Mouse (Mus musculus) kidney, embryonic 14.5 days (tissue): ENCODE data around the gene Irs2. TPM values are rescaled to one million over a fixed set of nuclear protein-coding genes. Genes with fewer than 3 reads are reported as not detected.

Source experiments
- ATAC-seq: fragments of 200-750 bp; cut with Nextera tagmentation; 2 replicates; pipeline ENCODE4 v1.8.0; 2017; ENCODE audit warnings: moderate number of reproducible peaks, mild to moderate bottlenecking, moderate TSS enrichment, moderate library complexity; ENCODE audit not compliant: low FRiP score, low TSS enrichment
- H3K27ac ChIP-seq: fragments of 300-500 bp; sonication (generic); 2 replicates; pipeline ENCODE4 v1.5.1; 2014; ENCODE audit warnings: low read depth, mild to moderate bottlenecking, low read length, moderate library complexity, mixed read lengths
- H3K27me3 ChIP-seq: fragments of 300-500 bp; sonication (generic); 2 replicates; pipeline ENCODE4 v1.6.1; 2014; ENCODE audit warnings: mild to moderate bottlenecking, low read length; ENCODE audit not compliant: control insufficient read depth, insufficient read depth
- H3K36me3 ChIP-seq: fragments of 300-500 bp; sonication (generic); 2 replicates; pipeline ENCODE4 v1.6.1; 2014; ENCODE audit warnings: low read length, mixed read lengths; ENCODE audit not compliant: control insufficient read depth, insufficient read depth
- H3K4me1 ChIP-seq: fragments of 300-500 bp; sonication (generic); 2 replicates; pipeline ENCODE4 v1.6.1; 2014; ENCODE audit warnings: low read length, mixed read lengths; ENCODE audit not compliant: control insufficient read depth, insufficient read depth
- H3K4me2 ChIP-seq: fragments of 300-500 bp; sonication (generic); replicated peaks from 2 replicates; pipeline ENCODE4 v1.6.1; 2014; ENCODE audit warnings: low read depth, mild to moderate bottlenecking, low read length
- H3K4me3 ChIP-seq: fragments of 300-500 bp; sonication (generic); 2 replicates; pipeline ENCODE4 v1.5.1; 2014; ENCODE audit warnings: mild to moderate bottlenecking, low read length
- H3K9ac ChIP-seq: fragments of 300-500 bp; sonication (generic); 2 replicates; pipeline ENCODE4 v1.6.1; 2014; ENCODE audit warnings: low read depth, mild to moderate bottlenecking, low read length, moderate library complexity
- H3K9me3 ChIP-seq: fragments of 300-500 bp; sonication (generic); 2 replicates; pipeline ENCODE4 v1.6.1; 2016; ENCODE audit warnings: low read length; ENCODE audit not compliant: control insufficient read depth
- WGBS: fragments of 180-500 bp; shearing (Covaris S2); extraction: QIAGEN DNeasy Blood & Tissue Kit; methylation state at CpG from one replicate; pipeline ENCODE4 v1.1.7; 2014; 5-methylcytosine and 5-hydroxymethylcytosine counted together
- polyA plus RNA-seq: library from polyadenylated mRNA; unstranded; fragments of >200 nt; fragmentation: Nextera tagmentation; extraction: Ambion mirVana; gene quantifications from 2 replicates; pipeline ENCODE4 v1.2.1, GENCODE M21; 2014

The Irs2 gene
- polyA plus RNA-seq, result 6.6 and 7.3 TPM in 2 replicates

DNA sequence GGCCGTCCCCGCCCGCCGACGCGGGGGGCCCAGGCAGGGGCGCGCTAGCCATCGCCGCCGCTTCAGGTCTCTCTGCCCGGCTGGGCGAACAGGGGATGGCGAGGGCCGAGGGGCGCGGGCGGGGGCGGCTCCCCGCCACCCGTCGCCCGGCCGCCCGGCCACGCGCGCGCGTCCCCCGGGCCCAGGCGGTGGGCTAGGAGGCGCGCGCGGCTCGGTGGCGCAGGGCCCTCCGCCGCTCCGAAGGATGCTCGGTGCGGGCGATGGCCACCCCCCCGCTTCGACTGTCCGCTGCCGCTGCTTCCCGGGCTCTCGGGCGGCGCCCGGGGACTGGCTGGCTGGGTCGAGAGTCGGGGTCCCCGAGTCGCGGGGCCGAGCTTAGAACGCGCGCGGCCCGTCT, at the start of gene Irs2:
Irs2 (minus strand) TSS at position 80 of the 397 bp plus-strand sequence.
- Histone ChIP-seq H3K9ac (peak within 1 kb of the TSS; percentile 78), H3K27me3 (no peaks in the 10 kb centered on the region), H3K4me1 (peaks cover 45% of the 10 kb centered on the region), H3K4me3 (peak within 1 kb of the TSS; percentile 63), H3K27ac (peak within 1 kb of the TSS; percentile 94), H3K4me2 (peak within 1 kb of the TSS; percentile 96), H3K36me3 (peaks cover 9% of the 10 kb centered on the region; the same call in 1 of the 2 replicates), H3K9me3 (no peaks in the 10 kb centered on the region)
- WGBS, result under 1% methylated on average over 36 of the region's 64 CpGs
- peak; percentile 1; the same call in 1 of the 2 replicates for ATAC-seq

DNA sequence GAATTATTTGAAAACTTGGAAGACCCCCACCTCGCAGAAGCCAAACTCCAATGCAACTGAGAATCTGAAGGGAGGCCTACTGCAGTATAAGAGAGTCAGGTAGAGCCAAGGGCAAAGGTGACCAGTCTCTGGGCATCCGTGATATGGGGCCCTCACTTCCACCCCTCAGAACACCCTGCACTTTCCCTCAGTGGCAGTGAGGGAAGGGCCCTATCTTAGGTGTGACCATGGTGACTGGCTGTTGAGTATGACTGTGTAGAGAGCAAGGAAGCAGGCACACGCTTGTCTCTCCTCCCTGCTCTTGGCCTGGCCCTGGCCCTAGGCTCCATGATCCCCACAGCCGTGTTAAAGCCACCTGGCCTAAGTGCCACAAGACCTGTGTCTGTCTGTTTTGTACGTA, 48.4 kb upstream of the Irs2 start:
- Histone ChIP-seq H3K9ac (no peak overlapping the region), H3K4me1 (peaks cover 9% of the 10 kb centered on the region; the same call in 1 of the 2 replicates), H3K27me3 (peaks cover 7% of the 10 kb centered on the region; the same call in 1 of the 2 replicates), H3K27ac (no peak overlapping the region), H3K9me3 (no peaks in the 10 kb centered on the region), H3K4me2 (no peak overlapping the region), H3K4me3 (no peak overlapping the region), H3K36me3 (no peaks in the 10 kb centered on the region)
- 87% methylated on average over 5 of the region's 5 CpGs for WGBS
- ATAC-seq, result no peak

GRCm38 (mm10) chr8:11056175-11056563, 47.9 kb upstream of the Irs2 start:
- peaks cover 9% of the 10 kb centered on the region; the same call in 1 of the 2 replicates for H3K4me1 ChIP-seq
- 64% methylated on average over 8 of the region's 8 CpGs for WGBS
- H3K27me3 ChIP-seq, result peaks cover 7% of the 10 kb centered on the region; the same call in 1 of the 2 replicates
- no peak overlapping the region for H3K4me2 ChIP-seq
- H3K9me3 ChIP-seq, result no peaks in the 10 kb centered on the region
- no peak overlapping the region for H3K27ac ChIP-seq
- H3K9ac ChIP-seq, result no peak overlapping the region
- H3K4me3 ChIP-seq, result no peak overlapping the region
- no peaks in the 10 kb centered on the region for H3K36me3 ChIP-seq
- ATAC-seq, result no peak

DNA sequence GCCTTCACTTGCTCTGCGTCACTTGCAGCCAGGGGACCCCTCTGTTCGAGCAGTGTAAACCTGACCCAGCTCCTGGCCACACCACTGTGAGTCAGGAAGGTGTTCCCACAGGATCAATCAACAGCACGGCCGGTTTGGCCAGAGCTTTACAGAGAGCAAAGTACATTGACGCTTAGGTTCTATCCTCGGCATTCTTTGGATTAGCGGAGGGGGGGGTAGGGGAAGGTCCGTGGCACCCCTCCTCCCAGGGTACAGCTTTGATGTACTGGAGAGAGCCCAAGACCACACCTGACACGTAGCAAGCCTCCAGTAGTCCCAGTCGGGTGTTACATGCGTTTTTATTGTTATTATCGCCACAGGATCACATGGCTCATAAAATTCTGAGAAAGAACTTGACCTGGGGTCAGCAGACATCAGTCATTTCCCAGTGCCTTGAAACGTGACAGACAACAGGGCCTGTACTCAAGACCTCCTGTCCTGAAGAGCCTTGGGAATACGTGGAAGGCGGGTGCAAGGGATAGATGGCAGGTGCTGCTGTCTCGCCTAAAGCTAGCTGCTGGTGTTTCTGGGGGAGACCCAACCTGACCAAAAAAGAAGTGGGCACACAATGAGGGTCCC, 47.4 kb upstream of the Irs2 start:
- H3K27me3 ChIP-seq, result peaks cover 7% of the 10 kb centered on the region; the same call in 1 of the 2 replicates
- peak; percentile 70 for ATAC-seq
- no peak overlapping the region for H3K27ac ChIP-seq
- H3K36me3 ChIP-seq, result no peaks in the 10 kb centered on the region
- no peak overlapping the region for H3K4me3 ChIP-seq
- H3K4me1 ChIP-seq, result peaks cover 9% of the 10 kb centered on the region; the same call in 1 of the 2 replicates
- 24% methylated on average over 16 of the region's 16 CpGs for WGBS
- H3K4me2 ChIP-seq, result no peak overlapping the region
- no peaks in the 10 kb centered on the region for H3K9me3 ChIP-seq
- H3K9ac ChIP-seq, result no peak overlapping the region

DNA sequence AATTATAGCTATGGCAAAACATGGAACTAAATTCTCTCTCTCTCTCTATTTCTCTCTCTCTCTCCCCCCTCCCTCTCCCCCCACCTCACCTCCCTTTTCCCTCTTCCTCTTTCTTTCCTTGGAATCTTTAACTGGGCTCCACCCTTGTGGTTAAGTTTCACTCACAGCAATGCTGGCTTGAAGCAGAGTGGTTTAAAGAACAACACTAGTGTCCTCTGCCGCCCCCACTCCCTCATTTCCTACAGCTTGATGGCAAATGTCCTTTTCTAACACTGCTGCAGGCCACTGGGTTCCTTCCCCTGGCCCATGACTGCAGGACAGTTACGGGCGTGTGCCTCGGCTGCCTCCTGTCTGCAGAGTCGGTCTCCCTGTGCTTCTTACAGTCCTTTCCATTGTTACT, 41.6 kb upstream of the Irs2 start:
- no peaks in the 10 kb centered on the region for H3K9me3 ChIP-seq
- H3K36me3 ChIP-seq, result no peaks in the 10 kb centered on the region
- H3K4me2 ChIP-seq, result no peak overlapping the region
- 56% methylated on average over 5 of the region's 5 CpGs for WGBS
- no peak overlapping the region for H3K27ac ChIP-seq
- no peak for ATAC-seq
- no peaks in the 10 kb centered on the region for H3K27me3 ChIP-seq
- peaks cover under 1% of the 10 kb centered on the region; the same call in 1 of the 2 replicates for H3K4me1 ChIP-seq
- H3K9ac ChIP-seq, result no peak overlapping the region
- no peak overlapping the region for H3K4me3 ChIP-seq

DNA sequence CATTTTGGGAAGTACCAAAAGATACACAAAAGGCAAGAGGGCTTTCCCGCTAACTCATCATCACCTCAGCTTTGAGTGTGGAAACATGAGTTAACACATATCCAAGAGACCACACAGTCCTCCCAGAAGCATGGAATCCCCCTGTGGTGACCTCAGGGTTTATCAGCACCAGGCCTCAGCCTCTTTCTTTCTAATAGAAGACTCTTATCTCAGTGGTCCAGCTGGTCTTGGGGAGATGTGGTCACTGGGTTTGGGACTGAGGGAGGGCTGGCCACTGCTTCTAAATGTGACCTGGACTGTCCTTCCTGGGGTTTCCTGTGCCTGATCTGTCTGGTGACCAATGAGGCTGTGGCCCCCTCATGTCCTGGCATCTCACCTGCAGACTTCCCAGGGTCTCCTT, 39.6 kb upstream of the Irs2 start:
- Histone ChIP-seq H3K9me3 (no peaks in the 10 kb centered on the region), H3K36me3 (no peaks in the 10 kb centered on the region), H3K4me2 (no peak overlapping the region), H3K27ac (no peak overlapping the region), H3K4me1 (peaks cover 16% of the 10 kb centered on the region; the same call in 1 of the 2 replicates), H3K4me3 (no peak overlapping the region), H3K27me3 (no peaks in the 10 kb centered on the region), H3K9ac (no peak overlapping the region)
- no peak for ATAC-seq
- WGBS, result 86% methylated on average over 1 of the region's 1 CpGs

- no peak overlapping the region for H3K4me3 ChIP-seq
- no peaks in the 10 kb centered on the region for H3K36me3 ChIP-seq
- no peak overlapping the region for H3K9ac ChIP-seq
- H3K27ac ChIP-seq, result no peak overlapping the region
- peak; percentile 65 for ATAC-seq
- whole genome bisulfite sequencing, result 41% methylated on average over 11 of the region's 11 CpGs
- no peaks in the 10 kb centered on the region for H3K9me3 ChIP-seq
- no peak overlapping the region for H3K4me2 ChIP-seq
- peaks cover 16% of the 10 kb centered on the region; the same call in 1 of the 2 replicates for H3K4me1 ChIP-seq
- no peaks in the 10 kb centered on the region for H3K27me3 ChIP-seq
Observed at GRCm38 (mm10) chr8:11044660-11045059, 36.4 kb upstream of the Irs2 start.

DNA sequence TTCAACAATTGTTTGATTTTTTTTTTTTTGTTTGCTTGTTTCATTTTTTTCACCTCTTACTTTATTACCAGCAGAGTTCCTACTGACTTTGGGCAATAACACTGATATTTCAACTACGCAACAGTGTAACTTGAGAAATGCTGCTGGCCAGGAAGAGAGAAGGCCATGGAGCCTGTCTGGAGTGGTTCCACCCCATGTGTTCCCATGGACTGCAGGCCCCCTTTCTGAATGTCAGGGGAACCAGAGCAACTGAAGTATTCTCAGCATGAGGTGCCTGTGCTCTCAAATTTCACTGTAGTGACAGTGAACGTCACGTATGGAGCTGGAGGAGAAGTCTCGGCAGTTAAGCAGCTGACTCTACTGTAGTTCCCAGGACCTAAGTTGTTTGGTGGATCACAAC, 35.3 kb upstream of the Irs2 start:
- ATAC-seq, result no peak
- H3K27ac ChIP-seq, result no peak overlapping the region

DNA sequence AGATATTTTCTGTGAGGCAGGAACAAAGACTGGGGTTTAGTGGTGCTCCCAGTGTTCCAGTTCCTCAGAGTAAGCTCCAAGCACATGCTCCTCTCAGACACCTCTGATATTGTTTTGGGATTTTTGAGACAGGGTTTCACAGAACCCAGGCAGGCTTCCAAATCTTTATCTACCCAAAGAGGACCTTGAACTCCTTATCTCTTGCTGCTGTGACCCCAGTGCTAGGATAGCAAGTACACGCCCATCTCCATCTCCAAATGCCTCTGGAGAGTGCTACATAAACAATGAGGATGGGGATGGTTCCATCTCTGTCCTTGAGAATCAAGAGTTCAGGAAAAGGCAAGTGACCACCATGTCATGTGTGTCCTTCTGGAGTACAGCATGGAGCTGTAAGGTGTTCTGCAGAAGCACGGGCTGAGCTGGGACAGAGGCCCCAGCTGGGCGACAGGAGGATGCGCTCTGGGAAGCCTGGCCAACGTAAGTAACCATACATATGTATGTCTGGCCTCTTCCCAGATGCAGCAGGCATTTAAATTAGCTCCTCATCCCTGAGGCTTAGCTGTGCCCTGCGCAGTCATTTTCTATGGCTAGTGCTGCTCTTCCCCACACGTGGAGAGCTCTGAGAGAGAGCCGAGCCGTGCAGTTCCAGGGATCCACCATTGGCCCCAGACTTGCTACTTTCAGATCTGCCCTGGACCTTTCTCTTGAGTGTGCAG, 34.8 kb upstream of the Irs2 start:
- no peak overlapping the region for H3K4me3 ChIP-seq
- 77% methylated on average over 9 of the region's 9 CpGs for WGBS
- no peaks in the 10 kb centered on the region for H3K27me3 ChIP-seq
- no peak overlapping the region for H3K27ac ChIP-seq
- no peaks in the 10 kb centered on the region for H3K9me3 ChIP-seq
- no peak overlapping the region for H3K9ac ChIP-seq
- ATAC-seq, result no peak
- H3K4me2 ChIP-seq, result no peak overlapping the region
- no peaks in the 10 kb centered on the region for H3K36me3 ChIP-seq
- H3K4me1 ChIP-seq, result peaks cover 16% of the 10 kb centered on the region; the same call in 1 of the 2 replicates

More for the DNA sequence above, 35.3 kb upstream of the Irs2 start:
- no peaks in the 10 kb centered on the region for H3K36me3 ChIP-seq
- no peak overlapping the region for H3K4me2 ChIP-seq
- peaks cover 16% of the 10 kb centered on the region; the same call in 1 of the 2 replicates for H3K4me1 ChIP-seq
- no peak overlapping the region for H3K4me3 ChIP-seq
- no peaks in the 10 kb centered on the region for H3K9me3 ChIP-seq
- no peaks in the 10 kb centered on the region for H3K27me3 ChIP-seq
- 52% methylated on average over 4 of the region's 4 CpGs for WGBS
- no peak overlapping the region for H3K9ac ChIP-seq
